Mouse (Mus musculus) embryo, embryonic 10.5 days (tissue): ENCODE measurements at regions not wholly inside any gene's neighbourhood (a gene's known extent, or its start where the extent isn't known, plus 50 kb on each side); places are given as distances from the start of the nearest gene placed in this dataset.

Source experiments
- DNase-seq: peaks from one replicate; pipeline ENCODE4 v3.0.0-alpha.2; 2015; ENCODE audit warnings: low spot score

DNA sequence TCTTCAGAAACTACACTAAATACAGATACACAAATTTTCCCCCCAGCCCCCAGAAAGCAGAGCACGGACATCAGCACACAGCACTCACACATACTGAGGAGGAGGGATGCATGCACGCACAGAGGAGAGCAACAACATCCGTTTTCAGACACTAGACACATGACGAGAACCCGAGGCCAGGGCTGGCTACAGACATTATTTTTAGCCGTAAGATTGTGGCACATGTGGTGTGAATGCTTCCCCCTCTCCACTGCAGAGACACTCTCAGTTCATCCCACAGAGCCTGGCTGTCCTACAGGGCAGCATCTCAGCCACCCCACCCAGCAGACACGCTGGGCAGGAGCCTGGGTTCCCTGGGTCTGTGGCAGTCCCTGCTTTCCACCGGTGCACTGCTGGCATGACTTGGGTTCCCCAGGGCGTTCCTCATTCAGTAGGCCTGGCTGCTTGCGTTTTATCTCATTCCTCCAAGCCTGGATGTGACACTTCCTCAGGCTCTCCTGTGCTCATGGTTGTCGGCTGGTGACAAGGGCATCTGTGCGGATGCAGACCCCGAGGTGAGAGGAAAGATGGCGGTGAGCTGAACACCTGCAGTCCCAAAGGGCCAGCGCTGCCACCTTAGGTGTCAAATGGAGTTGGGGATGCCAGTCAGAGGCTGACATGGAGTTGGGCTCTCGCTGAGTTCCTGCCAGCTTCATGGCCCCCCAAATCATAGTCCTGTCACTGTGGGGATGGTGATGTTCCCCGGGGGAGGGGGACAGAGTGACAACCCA lies 247.1 kb upstream of the Myt1l start:
- DNase-seq = no peak

DNA sequence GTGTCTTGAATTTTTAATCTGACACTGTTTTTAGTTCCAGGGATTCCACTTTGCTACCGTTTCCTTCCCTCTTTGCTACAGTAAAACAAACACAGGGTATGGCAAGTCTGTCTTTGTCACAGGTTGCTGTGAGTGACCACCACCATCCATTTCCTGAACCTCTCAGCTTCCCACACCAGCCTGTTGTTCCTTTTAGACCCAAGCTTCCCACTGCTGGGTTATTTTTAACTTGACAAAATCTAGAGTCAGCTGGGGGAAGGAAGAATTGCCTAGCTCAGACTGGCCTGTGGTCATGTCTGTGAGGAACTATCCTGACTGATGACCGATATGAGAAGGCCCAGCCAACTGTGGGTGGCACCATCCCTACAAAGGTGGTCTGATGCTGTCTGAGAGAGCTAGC lies 239.4 kb upstream of the Myt1l start:
- no peak for DNase-seq

DNA sequence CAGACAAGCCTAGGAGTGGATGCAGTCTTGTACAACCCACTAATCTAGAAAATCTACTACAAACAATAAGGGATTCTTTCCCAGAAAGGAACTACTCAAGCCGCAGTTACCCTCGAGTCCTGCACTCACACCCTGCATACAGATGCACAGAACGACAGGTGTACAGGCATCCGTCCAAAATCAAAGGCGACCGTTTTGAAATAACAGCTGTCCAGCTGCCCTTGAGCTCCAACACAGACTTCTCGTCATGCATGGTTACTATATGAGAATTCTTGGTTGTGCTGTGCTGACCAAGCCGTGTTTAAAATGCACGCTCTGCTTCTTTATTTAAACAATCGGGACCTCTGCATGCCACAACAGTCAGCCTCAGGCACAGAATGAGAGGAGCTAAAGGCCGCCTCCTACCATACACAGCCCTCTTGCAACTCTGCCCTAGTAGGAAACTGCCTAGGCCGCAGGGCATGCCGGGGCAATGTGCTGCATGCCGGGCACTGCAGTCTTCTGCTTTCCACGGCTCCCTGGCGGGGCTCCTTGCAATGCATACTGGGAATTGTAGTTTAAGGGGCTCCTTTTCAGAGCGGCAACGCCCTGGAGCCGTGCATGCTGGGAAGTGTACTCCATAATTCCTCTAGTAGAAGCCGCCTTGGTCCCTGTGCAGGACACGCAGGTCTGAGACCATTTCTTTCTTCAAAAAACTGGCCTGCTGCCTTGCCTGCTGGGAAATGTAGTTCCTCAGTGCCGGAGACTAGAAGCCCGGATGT lies 237.4 kb upstream of the Myt1l start:
- peak; percentile 98 for DNase-seq

DNA sequence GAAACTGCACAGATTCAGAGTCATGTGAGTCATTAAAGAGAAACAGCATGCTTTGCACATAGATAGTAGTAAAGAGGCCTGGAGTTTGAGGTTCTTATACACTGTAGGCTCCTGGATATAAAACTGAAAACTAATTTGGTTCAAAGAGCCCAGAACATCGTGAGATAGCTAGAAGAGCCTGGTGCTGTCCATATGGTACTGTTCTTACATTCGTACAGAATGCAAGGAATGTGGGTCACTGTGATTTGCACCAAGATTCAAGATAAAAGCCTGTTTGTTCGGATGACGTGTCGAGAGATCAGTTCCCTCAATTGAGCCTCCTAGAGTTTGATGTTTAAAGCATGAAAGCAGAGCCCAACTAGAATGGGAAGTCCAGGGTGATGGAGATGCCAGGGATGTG lies 230.2 kb upstream of the Myt1l start:
- DNase-seq = no peak

DNA sequence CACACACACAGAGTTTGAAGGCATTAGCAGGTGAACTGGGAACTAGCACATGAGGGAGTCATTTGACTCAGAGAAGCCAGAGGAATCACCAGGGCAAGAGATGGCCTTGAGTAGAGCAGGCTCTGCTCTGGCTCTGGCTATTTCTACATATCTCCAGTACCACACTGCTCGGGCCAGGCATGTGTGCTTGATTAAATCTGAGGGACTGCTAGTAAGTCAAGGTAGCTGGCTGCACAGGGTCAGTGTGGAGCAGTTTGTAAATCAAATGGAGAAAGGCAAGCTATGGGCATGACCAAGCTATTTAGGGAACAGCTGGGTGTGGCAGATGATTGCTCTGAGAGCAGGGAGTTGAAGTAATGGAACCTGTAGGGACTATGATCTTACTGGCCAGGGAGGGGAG lies 212.5 kb upstream of the Myt1l start:
- no peak for DNase-seq

GRCm38 (mm10) chr12:29321468-29321867 lies 206.7 kb upstream of the Myt1l start:
- DNase-seq = no peak

- DNase-seq = no peak
Measured at GRCm38 (mm10) chr12:29323534-29323933, 204.7 kb upstream of the Myt1l start.

GRCm38 (mm10) chr12:29335839-29336469 lies 192.2 kb upstream of the Myt1l start:
- peak; percentile 71 for DNase-seq

DNA sequence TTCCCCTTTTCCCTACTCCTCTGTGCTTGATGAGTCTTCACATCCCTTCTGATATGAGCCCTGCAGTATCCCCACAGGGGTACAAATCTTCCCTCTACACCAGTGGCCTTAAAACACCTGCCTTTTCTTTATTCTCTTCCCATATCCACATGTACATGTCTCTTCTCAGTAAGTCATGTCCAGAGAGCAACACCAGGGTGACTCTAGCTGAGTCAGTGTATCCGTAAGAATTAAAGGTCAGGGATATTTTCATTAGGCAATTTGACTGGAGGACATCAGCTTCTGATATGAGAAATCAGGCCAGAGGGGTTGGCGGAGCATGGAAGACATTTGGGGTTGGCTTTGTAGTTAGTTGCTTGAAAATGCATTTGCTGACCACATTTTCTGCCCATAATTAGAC lies 190.8 kb upstream of the Myt1l start:
- DNase-seq = no peak

DNA sequence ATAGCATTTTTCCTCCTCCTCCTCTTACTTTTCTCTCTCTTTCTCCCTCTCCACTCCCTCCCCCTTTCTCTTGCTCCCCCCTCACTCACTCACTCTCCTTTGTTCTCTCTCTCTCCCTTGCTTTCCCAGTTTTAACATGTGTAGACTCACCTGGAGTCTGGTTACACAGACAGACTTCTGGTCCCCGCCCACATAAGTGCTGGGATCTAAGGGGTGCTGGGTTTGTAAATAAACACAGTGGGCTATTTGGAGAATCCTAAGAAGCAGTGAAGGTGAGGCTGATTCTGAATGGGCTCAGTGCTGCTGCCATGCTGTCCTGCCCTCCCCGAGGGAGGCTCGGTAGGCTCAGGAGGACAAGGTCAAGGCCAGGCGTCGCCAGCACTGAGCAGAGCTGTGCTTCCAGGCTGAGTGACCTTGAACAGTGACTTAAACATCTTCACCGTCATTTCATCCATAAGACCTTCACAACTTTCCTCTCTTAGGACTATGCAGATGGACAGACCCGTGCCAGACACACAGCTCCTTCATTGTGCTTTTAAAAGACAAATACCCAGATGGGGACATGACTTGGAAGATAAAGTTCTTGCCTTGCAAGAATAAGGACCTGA lies 186.7 kb upstream of the Myt1l start:
- no peak for DNase-seq

DNA sequence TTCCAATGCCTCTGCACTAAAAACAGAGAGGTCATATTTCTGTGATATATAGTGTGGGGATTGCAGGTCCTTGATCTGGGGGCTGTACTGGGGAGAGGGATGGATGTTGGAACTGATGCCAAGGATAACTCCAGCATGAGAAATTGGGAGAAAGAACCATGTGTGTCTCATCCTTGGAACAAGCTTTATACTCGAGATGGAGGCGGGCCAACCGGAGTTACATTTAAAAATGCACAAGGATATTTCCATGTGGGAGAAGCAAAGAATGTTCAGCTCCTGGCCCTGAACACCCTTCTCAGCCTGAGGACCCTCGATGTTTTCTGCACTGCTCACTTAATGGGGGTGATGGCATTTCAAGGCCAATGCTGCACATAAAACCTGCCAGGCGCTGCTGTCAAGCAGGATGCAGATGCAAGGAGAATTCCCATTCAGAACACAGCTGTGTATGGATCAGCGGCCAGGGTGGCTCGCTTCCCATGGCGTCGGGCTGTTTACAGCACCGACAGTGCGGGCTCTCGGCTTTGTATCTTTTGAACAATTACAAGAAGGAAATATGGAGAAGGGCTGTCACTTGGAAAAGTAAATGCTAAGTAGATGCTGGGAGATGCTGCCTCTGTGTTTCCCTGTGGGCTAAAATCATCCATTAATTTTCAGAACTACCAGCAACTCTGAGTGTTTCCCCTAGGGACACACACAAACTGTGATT lies 184.9 kb upstream of the Myt1l start:
- no peak for DNase-seq

DNA sequence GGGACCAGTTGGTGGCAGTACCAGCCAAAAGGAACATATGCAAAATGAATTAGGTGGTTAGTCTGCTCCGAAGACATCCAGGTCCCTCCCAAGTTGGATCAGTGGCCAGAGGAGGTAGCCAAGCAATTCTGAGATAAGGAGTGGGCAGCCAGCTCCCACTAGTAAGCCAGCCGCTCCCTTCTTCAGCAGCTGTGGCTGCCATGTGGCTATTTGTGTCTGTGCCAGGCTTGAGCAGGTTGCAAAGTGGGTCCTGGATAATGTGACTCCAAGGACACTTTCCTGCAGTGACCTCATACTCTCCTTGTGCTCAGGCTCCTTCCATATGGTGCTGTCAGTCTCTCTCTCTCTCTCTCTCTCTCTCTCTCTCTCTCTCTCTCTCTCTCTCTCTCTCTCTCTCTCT lies 179.5 kb upstream of the Myt1l start:
- DNase-seq = no peak

GRCm38 (mm10) chr12:29349146-29349850 lies 178.9 kb upstream of the Myt1l start:
- no peak for DNase-seq

DNA sequence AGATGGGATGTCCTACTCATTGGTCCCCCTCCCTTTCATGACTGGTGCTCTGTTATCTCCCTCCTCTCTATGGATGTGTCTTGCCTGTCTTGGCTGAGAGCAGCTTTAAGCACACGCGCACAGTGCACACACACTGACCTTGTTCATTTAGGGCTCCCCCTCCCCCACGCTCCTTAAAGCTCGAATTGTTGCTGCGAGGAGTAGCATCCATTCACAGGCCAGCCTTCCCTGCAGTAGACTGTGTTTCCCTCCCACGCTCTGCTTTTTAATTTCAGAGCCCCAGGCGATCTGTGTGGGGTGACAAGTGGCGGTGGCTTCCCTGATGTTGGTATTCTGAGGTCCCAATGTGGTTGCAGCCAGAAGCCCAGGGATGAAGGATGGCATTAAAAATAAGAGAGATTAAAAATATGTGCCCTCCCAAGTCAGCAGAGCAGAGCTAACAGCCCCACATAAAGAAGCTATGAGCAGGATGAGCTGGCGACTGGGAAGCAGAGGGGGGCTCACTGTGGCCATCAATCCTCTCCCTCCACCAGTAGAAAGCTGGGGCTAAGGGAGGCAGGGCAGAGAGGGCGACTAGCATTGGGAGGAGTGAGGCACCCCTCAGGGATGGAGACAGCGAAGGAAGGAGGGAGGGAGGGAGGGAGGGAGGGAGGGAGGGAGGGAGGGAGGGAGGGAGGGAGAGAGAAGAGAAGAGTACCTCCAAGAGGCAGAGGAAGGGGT lies 174.2 kb upstream of the Myt1l start:
- DNase-seq = peak; percentile 44

GRCm38 (mm10) chr12:29354816-29355215 lies 173.4 kb upstream of the Myt1l start:
- no peak for DNase-seq

- DNase-seq = peak; percentile 71
Measured at GRCm38 (mm10) chr12:29356681-29357397, 171.3 kb upstream of the Myt1l start.

DNA sequence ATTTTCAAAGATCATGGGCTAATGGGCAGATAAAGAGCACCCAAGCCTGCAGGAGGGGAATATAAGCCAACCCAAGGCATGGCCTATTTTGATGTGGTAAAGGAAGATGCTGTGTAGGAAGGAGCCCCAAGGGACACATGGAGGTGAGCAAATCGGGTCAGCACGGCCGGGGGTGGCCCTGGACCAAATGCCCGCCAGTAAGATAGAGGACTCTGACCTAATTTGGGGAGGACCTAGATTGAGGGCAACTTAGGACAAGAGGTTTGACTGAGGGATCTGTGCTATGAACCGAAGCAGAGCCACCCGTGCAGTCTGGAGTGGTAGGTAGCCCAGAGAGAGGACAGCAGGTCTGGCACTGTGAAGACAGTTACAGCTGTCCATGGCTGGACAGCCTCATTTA lies 166.9 kb upstream of the Myt1l start:
- DNase-seq = no peak

DNA sequence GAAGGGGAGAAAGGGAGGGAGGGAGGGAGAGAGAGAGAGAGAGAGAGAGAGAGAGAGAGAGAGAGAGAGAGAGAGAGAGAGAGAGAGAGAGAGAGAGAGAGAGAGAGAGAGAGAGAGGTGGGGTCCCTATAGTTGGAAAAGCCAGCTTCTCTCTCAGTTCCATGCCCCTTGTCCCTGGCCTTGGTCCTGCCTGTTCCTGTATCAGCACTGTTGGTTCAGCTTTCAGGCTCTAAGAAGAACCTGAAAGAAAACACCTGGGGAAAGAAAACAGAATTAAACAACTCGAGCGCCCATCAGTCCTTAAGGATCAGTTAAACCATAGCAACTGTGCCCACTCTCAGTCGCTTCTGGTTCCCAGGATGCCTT lies 160.5 kb upstream of the Myt1l start:
- peak; percentile 39 for DNase-seq

- peak; percentile 72 for DNase-seq
Measured at GRCm38 (mm10) chr12:29368107-29368819, 159.9 kb upstream of the Myt1l start.

- DNase-seq = peak; percentile 18
Measured at GRCm38 (mm10) chr12:29368820-29369175, 159.4 kb upstream of the Myt1l start.
